Mouse (Mus musculus) intestine, embryonic 16.5 days (tissue): ENCODE data around the gene Ptcd1. TPM values are rescaled to one million over a fixed set of nuclear protein-coding genes. Genes with fewer than 3 reads are reported as not detected.
A peak's percentile ranks its signal among the peaks of the same experiment; 100 is the strongest.

Experiments used
- ATAC-seq: fragments of 200-750 bp; cut with Nextera tagmentation; 2 replicates; pipeline ENCODE4 v1.8.0; 2017; ENCODE audit warnings: moderate TSS enrichment, moderate library complexity
- H3K27ac ChIP-seq: fragments of 300-500 bp; sonication (generic); 2 replicates; pipeline ENCODE4 v1.5.1; 2014; ENCODE audit warnings: mild to moderate bottlenecking, low read length
- H3K27me3 ChIP-seq: fragments of 300-500 bp; sonication (generic); replicated peaks from 2 replicates; pipeline ENCODE4 v1.6.1; 2014; ENCODE audit warnings: low read length, control low read depth, mixed read lengths; ENCODE audit not compliant: control insufficient read depth, insufficient read depth
- H3K36me3 ChIP-seq: fragments of 300-500 bp; sonication (generic); 2 replicates; pipeline ENCODE4 v1.6.1; 2014; ENCODE audit warnings: low read length, control low read depth; ENCODE audit not compliant: control insufficient read depth, insufficient read depth
- H3K4me1 ChIP-seq: fragments of 300-500 bp; sonication (generic); 2 replicates; pipeline ENCODE4 v1.6.1; 2014; ENCODE audit warnings: low read length, control low read depth, mixed read lengths; ENCODE audit not compliant: control insufficient read depth, insufficient read depth
- H3K4me2 ChIP-seq: fragments of 300-500 bp; sonication (generic); 2 replicates; pipeline ENCODE4 v1.6.1; 2014; ENCODE audit warnings: low read depth, low read length, control low read depth
- H3K4me3 ChIP-seq: fragments of 300-500 bp; sonication (generic); 2 replicates; pipeline ENCODE4 v1.5.1; 2014; ENCODE audit warnings: mild to moderate bottlenecking, low read length
- H3K9ac ChIP-seq: fragments of 300-500 bp; sonication (generic); 2 replicates; pipeline ENCODE4 v1.6.1; 2014; ENCODE audit warnings: low read depth, low read length
- H3K9me3 ChIP-seq: fragments of 300-500 bp; sonication (generic); 2 replicates; pipeline ENCODE4 v1.6.1; 2016; ENCODE audit warnings: low read length, control low read depth; ENCODE audit not compliant: control insufficient read depth
- WGBS: fragments of 180-500 bp; shearing (Covaris S2); extraction: QIAGEN DNeasy Blood & Tissue Kit; methylation state at CpG from one replicate; pipeline ENCODE4 v1.1.7; 2014; 5-methylcytosine and 5-hydroxymethylcytosine counted together
- polyA plus RNA-seq: library from polyadenylated mRNA; unstranded; fragments of >200 nt; fragmentation: Nextera tagmentation; extraction: Ambion mirVana; gene quantifications from 2 replicates; pipeline ENCODE4 v1.2.1, GENCODE M21; 2015

The Ptcd1 gene
- polyA plus RNA-seq, 1 experiment from 2014 or later: 14.7 TPM

DNA sequence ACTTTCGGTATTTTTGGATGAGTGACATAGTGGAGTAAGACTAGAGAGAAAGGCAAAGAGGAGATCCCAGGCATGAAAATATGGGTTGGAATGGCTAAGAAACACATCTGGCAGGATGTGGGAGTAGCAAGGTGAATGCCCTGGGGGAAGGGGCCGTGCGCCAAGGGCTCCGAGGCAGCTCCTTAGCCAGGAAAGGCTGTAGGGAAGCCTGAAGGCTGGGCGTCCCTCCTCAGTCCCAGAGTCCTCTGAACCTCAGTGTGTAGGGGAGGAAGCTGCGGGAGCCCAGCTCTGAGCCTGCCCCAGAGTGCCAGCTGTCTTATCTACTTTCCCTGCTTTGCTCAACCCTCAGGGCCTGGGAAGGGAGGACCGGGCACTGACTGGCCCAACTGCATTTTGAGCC is 46.0 kb downstream of the Ptcd1 start:
- no peak overlapping the region for H3K9ac ChIP-seq
- no peak for ATAC-seq
- H3K4me3 ChIP-seq: no peak overlapping the region
- H3K27me3 ChIP-seq: no peaks in the 10 kb centered on the region
- WGBS: 65% methylated on average over 7 of the region's 7 CpGs
- peaks cover 15% of the 10 kb centered on the region; the same call in 1 of the 2 replicates for H3K36me3 ChIP-seq
- H3K9me3 ChIP-seq: no peaks in the 10 kb centered on the region
- H3K4me2 ChIP-seq: no peak overlapping the region
- peaks cover 18% of the 10 kb centered on the region for H3K4me1 ChIP-seq
- H3K27ac ChIP-seq: no peak overlapping the region

DNA sequence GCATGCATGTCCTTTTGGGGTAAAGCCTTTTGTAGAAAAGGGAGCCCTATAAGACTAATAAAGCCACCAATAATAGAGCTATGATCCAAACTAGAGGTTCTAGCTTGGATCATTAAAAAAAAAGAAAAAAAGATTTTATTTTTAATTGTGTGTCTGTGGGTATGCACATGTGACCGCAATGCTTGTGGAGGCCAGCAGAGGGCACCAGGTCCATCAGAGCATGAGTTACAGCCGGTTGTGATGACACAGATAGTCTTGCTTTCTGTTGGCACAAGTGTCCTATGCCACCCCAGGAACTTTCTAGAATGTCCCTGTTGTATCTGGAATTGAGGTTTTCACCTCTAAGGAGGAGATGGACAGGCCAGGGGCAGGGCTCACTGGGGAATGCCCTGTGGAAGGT is 47.5 kb downstream of the Ptcd1 start:
- H3K4me3 ChIP-seq: no peak overlapping the region
- no peak overlapping the region for H3K9ac ChIP-seq
- peaks cover 22% of the 10 kb centered on the region for H3K4me1 ChIP-seq
- WGBS: 88% methylated on average over 2 of the region's 2 CpGs
- H3K27ac ChIP-seq: no peak overlapping the region
- H3K4me2 ChIP-seq: no peak overlapping the region
- H3K27me3 ChIP-seq: no peaks in the 10 kb centered on the region
- no peaks in the 10 kb centered on the region for H3K9me3 ChIP-seq
- no peak for ATAC-seq
- H3K36me3 ChIP-seq: peaks cover 12% of the 10 kb centered on the region; the same call in 1 of the 2 replicates

DNA sequence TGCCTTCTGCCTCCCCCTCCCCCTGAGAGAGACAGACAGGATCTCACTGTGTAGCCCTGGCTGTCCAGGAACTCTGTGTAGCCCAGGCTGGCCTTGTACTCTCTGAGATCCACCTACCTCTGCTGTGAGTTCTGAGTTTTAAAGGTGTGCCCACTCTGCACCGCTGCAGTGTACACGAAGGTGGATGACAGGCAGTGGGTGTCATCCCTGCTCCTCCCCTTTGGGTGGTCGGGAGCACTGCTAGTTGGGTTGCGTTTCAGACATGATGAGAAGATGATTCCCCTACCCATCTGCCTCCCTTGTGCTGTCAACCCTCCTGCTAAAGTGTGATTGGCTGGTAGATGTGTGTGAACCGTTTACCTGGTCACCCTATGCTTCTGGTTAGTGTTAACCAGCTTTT is 48.4 kb downstream of the Ptcd1 start:
- Histone ChIP-seq H3K4me3 (no peak overlapping the region), H3K4me1 (peaks cover 22% of the 10 kb centered on the region), H3K27me3 (no peaks in the 10 kb centered on the region), H3K27ac (no peak overlapping the region), H3K4me2 (no peak overlapping the region), H3K9ac (no peak overlapping the region), H3K9me3 (no peaks in the 10 kb centered on the region), H3K36me3 (0 out of 2 replicates have a peak, but pooled peaks cover 7% of the 10 kb centered on the region)
- ATAC-seq: no peak
- 88% methylated on average over 5 of the region's 5 CpGs for WGBS

DNA sequence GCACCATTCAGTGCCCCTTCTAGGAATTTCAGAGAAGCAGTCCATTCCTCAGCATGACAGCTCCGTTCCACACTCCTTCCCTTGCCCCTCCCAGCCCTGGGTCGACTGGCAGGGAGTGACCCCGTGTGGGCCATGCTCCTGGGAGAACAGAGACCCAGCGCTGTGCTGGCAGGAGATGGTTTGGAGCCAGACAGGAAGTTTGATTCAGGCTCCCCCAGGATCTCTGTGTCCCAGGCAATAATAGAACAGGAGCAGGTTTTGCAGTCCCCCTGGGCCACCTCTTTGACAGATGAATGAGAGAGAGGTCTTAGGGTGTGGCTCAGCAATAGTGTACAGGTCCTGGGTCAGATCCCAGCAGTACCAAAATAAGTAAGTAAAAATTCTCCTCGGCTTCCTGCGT is 48.9 kb downstream of the Ptcd1 start:
- WGBS: 59% methylated on average over 6 of the region's 6 CpGs
- H3K4me1 ChIP-seq: peaks cover 22% of the 10 kb centered on the region

DNA sequence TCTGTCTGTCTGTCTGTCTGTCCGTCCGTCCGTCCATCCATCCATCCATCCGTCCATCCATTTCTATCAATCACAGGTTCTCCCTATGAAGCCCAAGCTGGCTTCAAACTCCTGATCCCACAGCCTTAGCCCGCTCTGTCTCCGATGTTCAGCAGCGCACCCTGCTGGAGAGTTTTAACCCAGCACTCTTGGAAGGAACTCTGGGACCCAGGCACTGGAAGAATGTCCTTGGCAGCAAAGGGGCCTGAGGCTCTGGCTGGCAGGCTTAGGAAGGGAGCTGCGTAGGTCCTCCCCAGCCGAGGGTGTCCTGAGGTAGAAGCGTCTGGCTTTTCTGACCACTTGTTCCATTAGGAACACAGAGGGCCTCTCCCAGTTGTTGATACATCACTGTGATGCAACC is 50.0 kb downstream of the Ptcd1 start:
- peaks cover 22% of the 10 kb centered on the region for H3K4me1 ChIP-seq
- H3K9me3 ChIP-seq: no peaks in the 10 kb centered on the region
- no peaks in the 10 kb centered on the region for H3K27me3 ChIP-seq
- H3K4me3 ChIP-seq: peak overlapping the region; percentile 91
- peak; percentile 10 for ATAC-seq
- 0 out of 2 replicates have a peak, but pooled peaks cover 3% of the 10 kb centered on the region for H3K36me3 ChIP-seq
- 48% methylated on average over 10 of the region's 10 CpGs for WGBS
- H3K9ac ChIP-seq: peak overlapping the region; percentile 84
- H3K27ac ChIP-seq: peak overlapping the region; percentile 91
- peak overlapping the region; percentile 84 for H3K4me2 ChIP-seq

More for the DNA sequence above, 48.9 kb downstream of the Ptcd1 start:
- H3K4me2 ChIP-seq: no peak overlapping the region
- no peak overlapping the region for H3K4me3 ChIP-seq
- no peak for ATAC-seq
- H3K9me3 ChIP-seq: no peaks in the 10 kb centered on the region
- peak overlapping the region; percentile 33; the same call in 1 of the 2 replicates for H3K9ac ChIP-seq
- H3K27me3 ChIP-seq: no peaks in the 10 kb centered on the region
- H3K36me3 ChIP-seq: 0 out of 2 replicates have a peak, but pooled peaks cover 7% of the 10 kb centered on the region
- no peak overlapping the region for H3K27ac ChIP-seq

DNA sequence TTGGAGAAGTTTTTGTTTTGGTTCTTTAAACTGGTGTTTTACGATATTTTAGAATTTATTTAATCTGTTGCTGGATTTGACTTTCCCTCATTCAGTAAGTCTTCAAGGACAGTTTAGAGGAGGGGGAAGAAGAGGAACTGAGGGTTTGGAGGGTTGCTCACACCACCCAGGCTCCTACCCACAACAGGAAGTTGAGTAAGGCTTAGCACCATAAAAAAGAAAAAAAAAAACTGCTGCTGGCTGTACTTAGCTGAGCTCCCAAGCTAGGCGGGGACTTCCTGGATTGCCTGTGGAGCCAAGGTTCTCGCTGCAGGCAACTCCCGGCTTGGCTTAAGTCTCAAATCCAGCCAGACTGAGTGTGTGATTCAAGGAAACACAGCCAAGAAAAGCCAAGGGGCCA is 50.6 kb downstream of the Ptcd1 start:
- peak; percentile 73 for ATAC-seq
- H3K9me3 ChIP-seq: no peaks in the 10 kb centered on the region
- no peaks in the 10 kb centered on the region for H3K27me3 ChIP-seq
- H3K4me3 ChIP-seq: peak overlapping the region; percentile 91
- peak overlapping the region; percentile 84 for H3K9ac ChIP-seq
- peaks cover 22% of the 10 kb centered on the region for H3K4me1 ChIP-seq
- peak overlapping the region; percentile 91 for H3K27ac ChIP-seq
- H3K36me3 ChIP-seq: 0 out of 2 replicates have a peak, but pooled peaks cover 2% of the 10 kb centered on the region
- WGBS: 18% methylated on average over 4 of the region's 4 CpGs
- peak overlapping the region; percentile 84 for H3K4me2 ChIP-seq

DNA sequence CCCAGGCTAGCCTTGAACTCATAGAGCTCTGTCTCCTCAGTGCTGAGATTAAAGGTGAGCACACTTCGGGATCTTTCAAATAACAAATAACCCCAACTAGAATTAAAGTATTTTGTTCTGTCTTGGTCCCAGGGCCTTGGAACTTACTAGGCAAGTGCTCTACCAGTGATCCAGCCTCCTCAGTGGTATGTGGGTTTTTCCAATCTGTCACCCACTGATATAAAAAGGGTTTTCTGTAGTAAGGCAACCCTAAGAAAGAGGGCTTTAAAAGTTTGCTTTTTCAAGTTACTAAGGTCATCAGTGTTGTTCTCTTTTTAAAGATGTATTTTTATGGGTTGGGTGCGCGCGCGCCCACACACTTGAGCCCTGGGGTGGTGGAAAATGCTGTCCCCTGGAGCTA is 51.2 kb downstream of the Ptcd1 start:
- Histone ChIP-seq H3K36me3 (0 out of 2 replicates have a peak, but pooled peaks cover 3% of the 10 kb centered on the region), H3K27me3 (no peaks in the 10 kb centered on the region), H3K4me3 (peak overlapping the region; percentile 91), H3K4me2 (peak overlapping the region; percentile 84), H3K9me3 (no peaks in the 10 kb centered on the region), H3K4me1 (peaks cover 22% of the 10 kb centered on the region), H3K27ac (peak overlapping the region; percentile 91), H3K9ac (peak overlapping the region; percentile 84)
- WGBS: 84% methylated on average over 5 of the region's 5 CpGs
- no peak for ATAC-seq

DNA sequence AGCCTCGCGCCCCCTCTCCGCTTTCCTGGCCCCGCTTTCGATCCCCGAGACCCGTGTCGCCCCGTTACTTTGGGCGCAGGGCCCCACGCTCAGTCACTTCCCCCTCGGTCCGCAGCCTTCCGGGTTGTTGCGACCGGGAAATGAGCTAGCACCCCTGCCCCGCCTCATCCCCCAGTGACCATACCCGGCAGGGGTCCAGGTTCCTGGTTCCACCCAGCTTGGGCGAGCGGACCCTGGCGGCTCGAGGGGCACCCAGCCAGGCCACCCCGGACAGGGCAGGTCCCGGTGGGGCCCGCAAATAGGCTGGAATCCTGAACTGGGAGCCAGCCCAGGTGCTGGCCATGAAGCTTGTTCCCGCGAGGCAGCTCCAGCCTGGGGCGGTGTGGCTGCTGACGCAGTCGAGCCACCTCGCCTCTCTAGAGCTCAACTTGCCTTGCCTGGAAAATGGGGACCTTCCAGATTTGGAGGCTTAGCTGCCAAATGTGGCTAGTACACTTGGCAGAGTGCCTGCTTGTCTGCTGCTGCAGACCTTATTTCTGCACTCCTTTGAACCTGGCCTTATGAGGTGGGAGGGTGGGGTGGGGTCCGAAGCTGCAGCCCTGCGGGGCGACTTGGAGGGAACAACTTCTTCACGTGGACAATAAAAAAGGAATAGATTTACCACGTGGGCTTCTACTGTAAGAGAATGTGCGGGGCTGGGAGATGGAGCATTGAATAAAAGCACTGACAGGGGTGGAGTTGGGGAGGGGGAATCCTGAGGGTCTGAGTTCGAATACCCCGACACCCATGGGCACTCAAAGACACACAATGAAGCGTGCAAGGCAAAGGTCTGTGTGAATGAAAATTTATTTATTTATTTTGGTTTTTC is 52.1 kb downstream of the Ptcd1 start:
- H3K4me1 ChIP-seq: peaks cover 22% of the 10 kb centered on the region
- H3K27me3 ChIP-seq: no peaks in the 10 kb centered on the region
- H3K36me3 ChIP-seq: 0 out of 2 replicates have a peak, but pooled peaks cover 8% of the 10 kb centered on the region
- no peaks in the 10 kb centered on the region for H3K9me3 ChIP-seq
- WGBS: 14% methylated on average over 36 of the region's 40 CpGs
- H3K27ac ChIP-seq: peak overlapping the region; percentile 83
- peak overlapping the region; percentile 84 for H3K4me2 ChIP-seq
- ATAC-seq: peak; percentile 41
- H3K9ac ChIP-seq: peak overlapping the region; percentile 84
- H3K4me3 ChIP-seq: peak overlapping the region; percentile 91

DNA sequence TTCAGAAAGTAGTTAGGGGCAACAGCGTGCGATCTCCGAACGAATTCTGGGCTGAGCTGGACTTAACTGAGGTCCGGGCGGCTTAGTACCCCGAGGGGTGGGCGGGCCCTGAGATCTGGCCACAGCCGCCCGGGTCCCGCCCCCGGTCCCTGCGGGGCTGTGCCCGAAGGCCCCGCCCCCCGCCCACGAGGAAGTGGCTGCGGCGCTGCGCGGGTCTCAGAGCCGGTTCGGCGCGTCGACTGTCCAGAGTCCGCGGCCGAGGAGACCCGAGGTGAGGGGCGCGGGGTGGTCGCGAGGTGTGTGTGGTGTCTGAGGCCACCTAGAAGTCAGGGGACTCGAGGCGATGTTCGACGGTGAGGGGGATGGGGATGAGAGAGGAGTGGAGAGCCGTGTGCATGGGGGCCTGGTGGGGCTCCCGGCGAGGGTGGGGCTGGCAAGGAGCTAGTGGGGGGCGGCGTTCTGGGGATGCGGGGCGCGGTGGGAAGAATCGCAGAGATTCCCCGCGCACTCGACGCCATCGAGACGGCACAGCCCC is 52.8 kb downstream of the Ptcd1 start, which contains the start of gene Arpc1b:
Gene Arpc1b (plus strand): TSS at position 145 of the 535 bp plus-strand sequence.
- H3K4me2 ChIP-seq: peak within 1 kb of the TSS; percentile 84
- ATAC-seq: peak; percentile 82
- peaks cover 22% of the 10 kb centered on the region for H3K4me1 ChIP-seq
- H3K9ac ChIP-seq: peak within 1 kb of the TSS; percentile 84
- no peaks in the 10 kb centered on the region for H3K27me3 ChIP-seq
- H3K9me3 ChIP-seq: no peaks in the 10 kb centered on the region
- 0 out of 2 replicates have a peak, but pooled peaks cover 10% of the 10 kb centered on the region for H3K36me3 ChIP-seq
- peak within 1 kb of the TSS; percentile 91 for H3K4me3 ChIP-seq
- WGBS: under 1% methylated on average over 42 of the region's 53 CpGs
- peak within 1 kb of the TSS; percentile 83 for H3K27ac ChIP-seq
